Mouse (Mus musculus) megakaryocyte, adult 5-6 weeks (primary cell): ENCODE results near the gene Sox5. TPM values are rescaled to one million over a fixed set of nuclear protein-coding genes. Genes with fewer than 3 reads are reported as not detected.
A peak's percentile ranks its signal among the peaks of the same experiment; 100 is the strongest.

ENCODE experiments used
- ATAC-seq: 2 replicates; pipeline ENCODE4 v1.8.0; 2016; ENCODE audit warnings: mild to moderate bottlenecking, inconsistent platforms; ENCODE audit not compliant: poor library complexity, severe bottlenecking
- total RNA-seq, 2 experiments: library from RNA; stranded (forward) in 1 of 2; stranded (reverse) in 1 of 2; fragments of 153-499, 151-499 nt in 1 of 2; fragments of 221-1000, 200-1000 nt in 1 of 2; gene quantifications; 2 replicates each; pipeline versions ENCODE4 v1.2.3 to v1.2.4; 2015 to 2017

Gene Sox5
- total RNA-seq, 2 experiments from 2014 or later: 0.07 TPM; not detected in 1

DNA sequence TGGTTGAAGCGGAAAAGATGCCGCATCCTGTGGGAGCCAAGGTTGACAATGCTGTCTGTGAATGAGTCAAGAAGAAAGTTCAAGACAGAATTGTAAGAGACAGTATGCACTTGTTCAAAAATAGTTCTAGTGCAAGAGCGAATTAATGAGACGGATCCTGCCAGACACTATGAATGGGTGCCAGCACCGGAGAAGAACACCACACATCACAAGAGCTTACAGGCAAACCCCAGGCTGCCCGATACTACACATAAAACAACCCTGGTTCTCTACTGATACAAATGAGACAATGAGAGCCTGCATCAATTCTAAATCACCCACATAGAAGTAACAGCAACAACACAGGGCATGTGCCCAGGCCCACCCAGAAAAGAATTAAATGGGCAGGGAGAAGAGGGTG lies 8.0 kb downstream of the Sox5 start:
- ATAC-seq: no peak

DNA sequence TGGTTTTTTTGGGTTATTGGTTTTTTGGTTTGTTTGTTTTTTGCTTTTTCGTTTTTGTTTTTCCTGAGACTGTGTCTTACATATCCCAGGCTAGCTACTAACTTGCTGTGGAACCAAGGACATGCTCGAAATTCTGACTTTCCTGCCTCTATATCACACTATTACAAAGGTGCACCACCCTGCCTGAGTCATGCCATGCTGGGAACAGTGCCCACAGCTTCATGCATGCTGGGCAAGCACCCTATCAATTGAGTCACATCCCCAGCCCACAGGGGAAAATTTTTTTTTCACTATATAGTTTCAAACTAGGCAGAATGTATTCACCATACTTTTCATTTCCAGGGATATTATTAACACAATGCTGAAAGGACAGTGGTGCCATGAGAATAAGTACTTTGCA lies 8.8 kb downstream of the Sox5 start:
- ATAC-seq: no peak

DNA sequence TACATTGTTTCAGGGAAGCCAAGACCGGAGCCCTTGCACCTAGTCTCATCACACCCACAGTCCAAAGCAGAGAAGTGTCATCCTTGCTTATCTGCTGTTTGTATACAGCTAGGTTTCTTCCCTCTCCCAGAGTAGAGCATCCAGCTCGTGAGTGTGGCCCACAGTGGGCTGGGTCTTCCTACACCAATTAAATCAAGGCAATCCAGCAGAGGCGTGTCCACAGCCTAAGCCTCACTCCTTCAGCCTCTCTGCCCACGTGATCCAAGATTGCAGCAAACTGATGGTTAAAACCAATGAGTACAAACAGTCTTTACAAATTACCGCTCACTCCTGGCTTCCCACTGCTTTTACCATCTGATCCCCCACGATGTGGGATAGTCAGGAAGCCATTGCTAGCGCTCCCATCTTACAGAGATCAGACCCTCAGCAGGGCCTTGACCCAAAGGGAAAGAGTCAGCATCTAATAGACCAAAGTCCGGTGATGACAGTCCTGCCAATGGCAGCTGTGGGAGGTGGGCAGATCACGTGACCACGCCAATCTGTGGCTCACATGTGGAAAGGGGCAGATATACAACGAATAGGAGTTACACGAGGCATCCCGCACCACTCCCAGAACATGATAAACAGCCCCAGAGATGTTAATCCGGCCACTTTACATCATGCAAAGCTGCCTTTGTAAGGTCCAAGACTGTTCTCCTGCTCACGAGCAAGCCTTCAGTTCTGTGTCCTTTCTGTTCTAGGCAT lies 9.4 kb downstream of the Sox5 start:
- peak; percentile 65 for ATAC-seq

DNA sequence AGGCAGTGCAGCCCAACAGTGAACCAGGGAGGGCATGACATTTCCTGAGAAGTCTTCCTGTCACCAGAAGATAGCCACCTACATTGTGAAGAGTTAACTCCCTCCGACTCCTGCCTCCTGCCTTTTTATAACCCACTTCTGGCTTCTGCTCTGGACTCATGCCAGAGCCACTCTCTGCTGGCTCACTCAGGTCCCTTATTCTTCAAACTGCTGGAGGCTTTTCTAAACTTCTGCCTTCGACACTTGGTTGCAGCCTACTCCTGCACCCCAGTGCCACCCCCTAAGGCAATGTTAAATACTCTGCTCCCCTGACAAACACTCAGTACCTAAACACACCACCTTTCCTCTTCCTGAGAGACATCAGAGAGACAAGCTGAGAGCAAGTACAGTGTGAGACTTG lies 12.7 kb downstream of the Sox5 start:
- no peak for ATAC-seq

DNA sequence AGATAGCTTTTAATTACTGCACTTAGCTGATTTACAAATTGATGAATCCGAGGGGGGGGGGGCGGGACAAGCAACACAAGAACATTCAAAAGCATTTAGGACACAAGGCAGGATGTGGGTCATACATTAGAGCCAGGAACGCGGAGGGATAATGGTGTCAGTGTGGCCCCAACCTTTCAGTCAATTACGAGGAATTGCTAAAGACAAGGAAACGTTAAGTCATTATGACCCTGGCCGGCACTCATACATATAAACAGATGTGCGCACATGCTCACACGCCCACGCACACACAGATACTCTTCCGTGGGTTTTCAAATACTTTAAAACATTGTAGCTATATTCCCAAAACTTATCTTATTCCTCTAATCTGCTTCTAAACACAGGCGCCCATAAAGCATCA lies 19.9 kb downstream of the Sox5 start:
- ATAC-seq: no peak

DNA sequence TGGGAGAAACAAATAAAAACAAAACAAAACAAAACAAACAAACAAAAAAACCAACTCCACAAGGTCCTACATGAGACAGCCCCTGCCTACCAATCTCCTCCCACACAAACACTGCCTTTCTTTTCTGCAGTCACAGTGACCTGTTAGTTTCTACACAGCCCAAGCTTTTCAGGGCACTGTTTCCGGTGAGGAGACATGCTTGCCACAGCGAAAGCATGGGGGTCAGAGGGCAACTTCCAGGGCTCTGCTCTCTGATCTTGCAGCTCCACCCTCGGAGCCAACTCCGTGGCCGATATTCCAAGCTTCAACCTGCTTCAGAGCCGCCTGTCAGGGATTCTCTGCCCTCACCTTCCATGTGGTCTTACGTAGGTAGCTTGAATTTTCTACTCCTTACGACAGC lies 22.6 kb downstream of the Sox5 start:
- no peak for ATAC-seq

DNA sequence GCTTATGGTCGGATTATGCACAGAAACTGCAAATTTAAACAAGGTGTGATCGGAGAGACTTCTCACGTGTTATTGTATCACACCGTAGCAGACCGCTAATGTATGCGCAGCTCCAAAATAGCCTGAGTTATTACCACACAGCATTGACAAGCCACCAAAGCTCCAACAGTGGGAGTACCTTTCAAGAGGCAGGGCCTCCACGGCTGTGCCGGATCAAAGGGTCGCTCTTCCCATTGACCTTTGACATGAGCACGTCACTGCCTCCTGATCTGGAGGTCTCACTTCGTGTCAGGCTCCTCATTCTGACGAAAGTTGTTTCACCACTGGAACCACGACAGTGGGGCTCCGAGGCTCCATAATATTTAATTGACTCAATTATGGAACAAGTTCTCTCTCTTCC lies 24.4 kb downstream of the Sox5 start:
- ATAC-seq: no peak

DNA sequence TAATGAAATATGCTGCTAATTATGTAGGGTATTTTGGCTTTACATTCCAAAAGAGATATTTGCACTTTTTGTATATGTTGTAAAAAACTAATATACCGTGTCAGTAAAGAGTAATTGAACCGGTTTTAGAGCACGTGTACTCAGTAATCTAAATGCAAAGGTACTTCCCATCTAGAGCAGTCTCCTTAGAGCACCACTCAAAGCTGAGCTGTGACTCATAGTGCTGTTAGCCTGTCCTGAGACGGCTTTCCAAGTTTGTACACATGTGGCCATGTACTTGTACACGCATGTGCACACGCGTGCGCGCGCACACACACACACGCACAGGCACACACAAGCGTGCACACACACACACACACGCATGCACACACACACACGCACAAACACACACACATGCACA lies 25.3 kb downstream of the Sox5 start:
- ATAC-seq: no peak

DNA sequence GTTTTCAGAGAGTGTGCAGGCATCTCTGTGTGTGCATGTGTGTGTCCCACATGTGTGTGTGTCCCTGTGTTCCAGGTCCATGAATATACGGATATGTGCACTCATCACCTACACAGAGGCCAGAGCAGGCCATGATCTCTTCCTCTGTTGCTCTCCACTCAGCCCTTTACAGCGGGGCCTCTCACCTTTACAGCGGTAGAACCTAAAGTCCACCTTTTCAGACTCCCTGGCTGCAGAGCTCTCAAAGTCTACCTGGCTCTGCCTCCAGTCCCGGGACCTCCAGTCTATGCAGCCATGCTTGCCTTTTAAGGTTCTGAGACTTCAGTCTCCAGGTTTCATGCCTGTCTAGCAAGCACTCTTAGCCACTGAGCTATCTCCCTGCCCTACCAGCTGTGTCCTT lies 26.5 kb downstream of the Sox5 start:
- ATAC-seq: no peak

DNA sequence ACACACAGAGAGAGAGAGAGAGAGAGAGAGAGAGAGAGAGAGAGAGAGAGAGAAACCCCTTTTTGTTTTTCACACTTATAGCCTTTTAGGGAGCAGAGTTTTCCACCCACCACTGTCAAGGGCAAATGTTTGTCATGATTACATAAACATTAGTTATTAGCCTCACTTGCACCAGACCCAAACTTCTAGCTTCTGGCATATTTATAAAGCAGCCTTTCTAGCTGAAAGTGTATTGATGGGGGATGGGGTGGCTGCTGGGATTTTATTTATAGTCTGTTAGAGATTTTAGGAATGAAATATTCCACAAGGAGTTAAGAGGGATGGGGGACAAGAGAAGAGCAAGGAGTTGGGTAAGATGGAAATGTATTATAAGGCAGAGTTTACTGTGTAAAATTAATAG lies 27.4 kb downstream of the Sox5 start:
- no peak for ATAC-seq

DNA sequence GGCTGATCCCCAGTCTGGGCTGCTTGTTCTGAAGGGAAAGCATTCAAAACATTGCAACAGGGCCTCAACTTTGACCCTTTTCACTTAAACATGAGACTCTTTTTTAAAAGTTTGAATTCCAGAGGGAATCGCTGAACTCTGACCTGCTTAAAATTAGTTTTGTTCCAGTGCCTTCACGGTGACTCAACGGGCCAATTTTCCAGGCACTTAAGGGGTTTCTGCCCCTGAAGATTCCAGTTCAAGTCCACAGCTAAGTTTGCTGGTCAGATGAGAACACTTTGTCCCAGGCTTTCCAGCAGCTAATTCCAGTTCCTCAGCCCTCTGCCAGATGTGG lies 27.8 kb downstream of the Sox5 start:
- ATAC-seq: no peak

DNA sequence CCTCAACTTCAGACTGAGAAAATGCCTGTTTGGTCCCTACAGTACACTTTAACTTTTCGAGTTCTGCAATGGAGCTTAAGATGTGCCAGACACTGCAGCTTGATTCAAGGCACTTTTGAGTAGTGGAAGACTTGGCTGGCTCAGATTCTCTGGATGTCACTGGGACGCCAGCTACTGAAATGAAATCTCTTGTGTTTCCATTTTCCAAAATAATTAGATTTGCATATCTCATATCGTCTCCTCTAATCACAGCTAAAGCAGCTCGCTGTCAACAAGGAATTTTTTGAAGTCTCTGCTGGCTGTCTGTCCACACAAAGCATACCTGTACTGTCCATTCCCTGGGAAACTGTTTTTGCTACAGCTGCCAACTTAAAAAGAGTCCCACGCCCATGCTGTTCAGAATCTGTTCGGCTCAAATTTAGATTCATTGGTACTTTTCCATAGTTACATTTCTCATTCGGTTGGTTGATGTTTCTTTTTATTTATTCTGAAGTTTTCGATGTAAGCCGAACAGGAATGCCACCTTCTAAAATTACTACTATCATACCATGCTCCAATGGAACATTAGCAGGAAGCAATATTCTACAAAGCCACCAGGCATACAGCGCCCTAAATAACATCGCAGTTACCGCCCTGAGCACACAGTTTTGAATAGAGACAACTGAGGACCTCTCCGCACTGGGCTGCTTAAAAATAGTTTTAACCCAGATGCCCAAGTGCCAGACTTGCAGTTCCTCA lies 28.4 kb downstream of the Sox5 start:
- ATAC-seq: no peak

DNA sequence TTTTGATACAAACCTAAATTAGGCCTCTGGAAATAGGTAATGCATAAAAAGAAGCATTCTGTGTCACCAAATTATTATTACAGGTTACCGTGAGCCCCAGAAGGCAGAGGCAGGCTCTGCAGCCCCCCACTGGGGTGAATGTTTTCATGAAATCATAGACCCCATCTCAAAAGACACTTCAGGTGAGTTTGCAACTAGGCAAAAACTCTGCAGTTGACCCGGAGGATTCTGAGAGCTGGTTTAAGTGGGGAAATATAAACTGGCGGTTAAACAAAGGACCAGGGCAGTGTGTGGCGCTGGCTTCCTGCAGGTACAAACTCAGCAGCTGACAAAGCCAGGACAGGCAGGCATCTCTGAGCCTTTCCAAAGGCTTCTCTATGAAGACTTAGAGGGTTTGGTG lies 30.2 kb downstream of the Sox5 start:
- ATAC-seq: no peak

DNA sequence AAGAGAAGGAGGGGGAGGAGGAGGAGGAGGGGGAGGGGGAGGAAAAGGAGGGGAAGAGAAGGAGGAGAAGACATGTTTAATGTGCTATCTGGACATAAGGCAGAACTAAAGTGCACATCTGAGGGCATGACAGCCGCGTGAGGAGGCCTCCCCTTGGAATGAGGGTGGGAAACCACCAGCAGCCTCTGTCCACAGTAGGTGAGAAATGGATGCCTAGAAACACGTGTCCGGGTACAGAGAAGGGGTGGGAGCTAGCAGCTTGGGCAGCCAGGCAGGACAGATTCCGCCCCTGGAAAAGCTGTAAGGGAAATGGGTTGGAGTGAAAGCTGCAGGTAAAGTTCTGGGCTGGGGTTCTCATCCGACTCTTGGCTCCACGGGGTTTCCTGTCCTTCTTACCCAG lies 31.6 kb downstream of the Sox5 start:
- ATAC-seq: no peak

DNA sequence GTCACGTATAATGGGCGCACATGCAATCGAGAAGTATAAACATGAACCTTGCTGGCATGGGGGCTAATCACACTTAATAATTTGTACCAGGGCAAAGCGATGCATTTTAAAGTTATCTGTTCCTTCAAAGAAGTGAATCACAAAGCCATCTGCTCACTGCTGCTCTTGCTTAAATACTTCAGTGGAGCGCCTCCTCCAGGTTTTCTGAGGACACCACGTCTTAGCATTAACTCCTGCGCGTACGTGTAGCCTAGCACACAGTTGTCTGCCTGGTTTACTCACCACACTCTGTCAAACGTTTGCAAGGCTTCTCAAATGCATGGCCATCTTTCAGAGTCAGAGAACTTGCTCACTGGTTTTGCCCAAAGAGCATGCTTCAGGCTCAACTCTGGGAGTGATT lies 35.3 kb downstream of the Sox5 start:
- ATAC-seq: no peak

DNA sequence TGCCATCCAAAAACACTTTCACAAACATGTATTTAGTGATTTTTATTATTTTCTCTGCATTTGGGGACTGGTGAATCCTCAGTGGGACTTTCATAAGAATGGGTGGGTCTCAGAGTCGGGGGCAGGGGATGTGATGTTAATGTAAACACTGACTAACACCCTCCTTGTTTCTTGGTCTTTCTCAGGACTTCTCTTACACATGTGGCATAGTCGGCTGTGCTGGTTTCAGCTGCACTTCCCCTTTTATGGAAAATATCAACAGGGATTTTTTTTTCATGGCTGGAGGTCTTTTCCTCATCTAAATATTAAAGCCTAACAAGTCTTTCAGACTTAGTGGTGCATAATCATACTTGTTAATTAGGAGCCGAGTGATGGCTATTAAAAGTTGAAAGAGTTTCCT lies 39.2 kb downstream of the Sox5 start:
- peak; percentile 67 for ATAC-seq

DNA sequence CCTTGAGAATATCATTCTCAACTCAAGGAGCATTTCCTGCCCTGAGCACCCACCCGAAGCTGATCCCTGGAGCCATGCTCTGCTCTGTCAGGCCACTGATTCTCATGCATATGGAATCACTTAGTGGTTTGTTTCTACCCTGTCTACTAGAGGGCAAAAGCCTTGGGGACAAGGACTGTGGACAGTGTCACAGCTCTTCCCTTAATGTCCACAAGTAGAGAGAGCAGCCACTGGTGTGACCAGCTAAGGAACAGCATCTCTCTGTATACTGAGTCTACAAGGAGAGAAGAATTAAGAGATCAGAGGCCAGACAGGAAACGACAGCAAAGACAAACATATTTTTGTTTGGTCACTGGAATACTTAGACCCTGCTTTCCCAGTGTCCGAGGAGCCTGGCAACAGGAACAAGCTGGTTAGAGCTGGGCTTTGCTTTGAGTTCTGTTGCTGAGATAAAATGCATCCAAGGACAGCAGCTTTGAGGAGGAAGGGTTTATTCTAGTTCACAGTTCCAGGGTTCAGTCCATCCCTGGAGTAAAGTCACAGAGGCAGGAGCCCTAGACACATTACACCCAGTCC lies 40.6 kb downstream of the Sox5 start:
- ATAC-seq: no peak

DNA sequence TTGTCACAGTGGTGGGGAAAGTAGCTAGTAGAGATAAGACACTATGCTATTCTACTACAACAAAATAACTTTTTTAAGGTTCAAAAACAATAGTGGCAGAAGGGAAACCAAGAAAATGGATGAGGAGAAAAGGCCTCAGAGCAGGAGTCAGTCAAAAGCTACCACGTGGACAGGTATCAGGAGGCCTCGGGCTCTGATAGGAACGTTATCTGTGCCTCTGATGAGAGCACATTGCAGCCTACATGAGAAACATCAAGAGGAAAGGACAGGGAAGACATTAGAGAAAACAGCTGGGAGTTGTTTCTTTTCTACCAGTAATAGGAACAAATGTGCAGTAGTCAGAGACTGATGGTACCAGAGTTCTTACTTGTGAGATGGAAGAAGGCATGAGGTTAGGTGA lies 41.4 kb downstream of the Sox5 start:
- ATAC-seq: no peak

DNA sequence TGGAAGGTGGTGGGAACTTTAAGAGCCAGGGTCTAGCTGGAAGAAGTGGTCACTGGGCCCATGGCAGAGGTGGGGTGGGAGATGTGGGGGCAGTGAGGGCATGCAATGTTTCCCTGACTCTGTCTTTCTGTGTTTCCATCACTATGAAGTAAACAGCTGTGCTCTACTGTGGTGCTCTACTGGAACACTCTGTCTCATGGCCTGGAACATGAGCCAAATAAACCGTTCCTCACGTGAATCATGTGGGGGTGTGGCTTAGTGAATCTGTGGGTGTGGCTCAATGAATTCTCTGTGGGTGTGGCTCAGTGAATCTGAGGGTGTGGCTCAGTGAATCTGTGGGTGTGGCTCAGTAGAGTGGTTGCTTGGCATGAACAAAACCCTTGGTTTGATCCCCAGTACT lies 42.0 kb downstream of the Sox5 start:
- peak; percentile 56 for ATAC-seq

DNA sequence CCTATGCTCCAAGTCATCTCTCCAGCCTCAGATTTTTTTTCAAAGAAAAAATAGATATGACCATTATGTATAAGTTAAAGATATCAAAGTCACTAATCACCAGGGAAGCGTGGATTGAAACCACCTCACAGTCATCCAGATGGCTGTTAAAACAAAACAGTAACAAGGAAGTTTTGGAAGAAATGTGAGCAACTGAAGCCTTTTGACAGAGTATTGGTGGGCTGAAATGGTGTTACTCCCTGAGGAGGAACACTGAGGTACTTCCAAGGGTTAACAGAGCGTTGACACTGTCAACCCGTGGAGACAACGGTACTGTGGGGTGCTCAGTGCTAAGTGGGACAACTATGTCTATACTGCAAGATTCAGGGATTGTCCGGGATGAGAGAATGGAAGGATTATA lies 44.0 kb downstream of the Sox5 start:
- no peak for ATAC-seq

DNA sequence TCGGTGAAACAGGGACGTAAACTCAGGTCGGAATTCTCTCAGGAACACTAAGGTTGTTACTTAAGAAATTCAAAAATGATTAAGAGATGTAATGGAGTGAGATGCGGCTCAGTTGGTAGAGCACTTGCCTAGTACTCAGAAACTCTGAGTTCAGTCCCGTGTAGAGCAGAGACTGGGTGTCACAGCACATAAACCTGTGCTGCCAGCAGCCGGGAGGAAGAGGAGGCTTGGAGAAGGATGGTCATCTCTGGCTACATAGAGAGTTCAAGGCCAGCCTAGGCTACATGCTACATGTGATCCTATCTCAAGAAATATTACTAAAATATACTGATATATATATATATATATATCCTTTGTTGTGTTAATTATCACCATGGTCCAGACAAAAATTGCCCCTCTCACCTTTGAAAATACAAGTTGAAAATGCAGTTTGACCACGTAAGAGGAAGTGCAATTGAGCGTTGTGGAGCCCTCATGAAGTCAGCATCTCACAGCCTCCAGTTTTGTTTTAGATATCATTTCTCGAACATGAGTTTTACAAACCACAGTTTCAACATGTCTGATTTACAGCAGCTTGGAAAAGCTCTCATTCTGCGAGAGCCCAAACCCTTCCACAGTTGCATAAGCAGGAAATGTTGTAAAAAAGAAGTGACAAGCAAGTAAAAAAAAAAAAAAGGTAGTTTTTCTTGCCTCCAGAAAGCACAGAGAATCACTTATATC lies 50.4 kb downstream of the Sox5 start:
- ATAC-seq: peak; percentile 77
